Comparison of ENCODE assay signal across 8 mouse cellular contexts in the genomic region with DNA sequence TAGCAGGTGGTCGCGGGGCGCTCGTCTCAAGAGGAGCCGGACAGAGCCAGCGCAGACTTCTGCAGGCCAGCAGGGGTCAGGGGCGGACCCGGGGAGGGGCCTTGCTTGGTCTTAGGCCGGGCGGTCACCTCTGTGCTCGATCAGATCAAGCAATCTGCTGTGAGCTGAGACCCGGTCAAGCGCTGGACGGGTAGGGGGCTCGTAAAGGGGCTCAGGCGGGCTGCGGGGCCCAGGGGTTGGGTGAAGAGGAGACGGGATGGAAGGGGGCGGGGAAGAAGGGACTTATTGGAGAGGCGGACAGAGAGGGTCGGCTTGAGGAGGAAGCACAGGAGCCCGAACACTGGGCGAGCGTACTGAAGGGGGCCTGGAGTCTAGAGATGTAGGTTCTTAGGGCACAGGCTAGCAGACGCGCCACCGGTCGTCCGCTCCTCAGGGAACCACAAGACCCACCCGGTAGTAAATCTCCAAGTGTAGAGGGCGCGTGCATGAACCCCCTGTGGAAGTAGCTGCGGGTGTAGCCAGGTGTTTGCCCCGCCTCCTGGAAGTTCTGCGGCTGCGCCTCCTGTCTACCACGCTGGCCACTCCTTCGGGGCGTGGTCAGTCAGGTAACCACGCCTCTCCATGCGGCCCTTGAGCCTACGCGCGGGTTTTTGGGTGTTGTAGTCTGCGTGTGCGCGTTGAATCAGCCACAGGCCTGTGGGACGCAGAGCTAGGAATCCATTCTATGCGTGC. TPM values are rescaled to one million over a fixed set of nuclear protein-coding genes. Genes with fewer than 3 reads are reported as not detected.
A peak's percentile ranks its signal among the peaks of the same experiment; 100 is the strongest.
DNase-seq lines count a peak whose midpoint lies in the region; ATAC-seq lines count a peak whose summit lies in the region.

No protein-coding gene starts in this region.

- peak overlapping the region; percentile 85 for H3K9ac ChIP-seq in hindbrain, embryonic 14.5 days

- H3K36me3 ChIP-seq in hindbrain, embryonic 14.5 days (replicated peaks; ENCODE audit: control insufficient read depth, insufficient read depth): no peaks in the 10 kb centered on the region

- H3K4me3 ChIP-seq in hindbrain, embryonic 14.5 days (replicated peaks; ENCODE audit: low read length): peak overlapping the region; percentile 67

- ATAC-seq in hindbrain, embryonic 14.5 days (ENCODE audit: low FRiP score): peak; percentile 96

- no peaks in the 10 kb centered on the region for H3K9me3 ChIP-seq in hindbrain, embryonic 14.5 days (ENCODE audit: control insufficient read depth, low read length)

- under 1% methylated on average over 49 of the region's 49 CpGs for WGBS in hindbrain, embryonic 14.5 days

- H3K27me3 ChIP-seq in hindbrain, embryonic 14.5 days (ENCODE audit: control insufficient read depth, insufficient read depth, low read length): no peaks in the 10 kb centered on the region

- DNase-seq in R1 (ENCODE audit: low read depth, low spot score): peak; percentile 96
- peak; percentile 94 to 98 for DNase-seq in cerebellum, postnatal 25 days
- peak; percentile 82 to 87 for DNase-seq in frontal cortex, postnatal 25 days (ENCODE audit: low spot score in 2 of 2)
- peak; percentile 97 for DNase-seq in hindbrain, embryonic 14.5 days (ENCODE audit: low spot score)
- peak; percentile 92 to 94 for DNase-seq in layer of hippocampus, postnatal 36 days
- peak; percentile 96 for DNase-seq in lung, postnatal 36 days
- peak; percentile 96 for DNase-seq in retina, postnatal 1 day
- peak; percentile 91 to 94 for DNase-seq in urinary bladder, adult 18-20 months (ENCODE audit: low spot score in 2 of 2)

- H3K4me2 ChIP-seq in hindbrain, embryonic 14.5 days (replicated peaks): peak overlapping the region; percentile 93

- peak overlapping the region; percentile 72 for H3K27ac ChIP-seq in hindbrain, embryonic 14.5 days

- H3K4me1 ChIP-seq in hindbrain, embryonic 14.5 days (replicated peaks; ENCODE audit: control insufficient read depth, insufficient read depth, low read length): peaks cover 25% of the 10 kb centered on the region

RNA-seq across cellular contexts. Expression of gene Slc19a1, which starts 0.7 kb away (rescaled TPM):
- 42.1 and 42.4 TPM in 2 replicates for polyA plus RNA-seq in hindbrain, embryonic 14.5 days (2014; fragmentation: Nextera tagmentation; extraction: Ambion mirVana)
- total RNA-seq in layer of hippocampus, postnatal 36 days (2021): 10 to 100 TPM; 20.7 to 23.3 TPM

Comparison
In these comparisons a context has a peak if more than half of its experiments do, and no peak if none do; other contexts are left out.
1. Peak in every context shown above with its lines: DNase-seq, ATAC-seq, H3K4me3 ChIP-seq and H3K27ac ChIP-seq.